Mouse (Mus musculus) CD4-positive, CD25-positive, alpha-beta regulatory T cell, adult 4 months (primary cell): Measurements from ENCODE around the gene Suv39h2. TPM values are rescaled to one million over a fixed set of nuclear protein-coding genes. Genes with fewer than 3 reads are reported as not detected.

ENCODE experiments used
- ATAC-seq: one replicate; pipeline ENCODE4 v1.8.0; 2017
- polyA plus RNA-seq, 2 experiments: library from polyadenylated mRNA; unstranded; fragments of 100-300 nt; shearing (Covaris generic); gene quantifications; one replicate each; pipeline ENCODE4 v1.2.1; 2017

Suv39h2 gene
- polyA plus RNA-seq, 2 experiments from 2014 or later = 0.90 to 1.1 TPM

GRCm38 (mm10) chr2:3422548-3422947 lies 52.3 kb downstream of the Suv39h2 start, which contains the start of gene Meig1:
TSS of gene Meig1 (minus strand) at chr2:3422648.
- no peak for ATAC-seq

- no peak for ATAC-seq
These were observed 54.7 kb downstream of the Suv39h2 start for GRCm38 (mm10) chr2:3420157-3420556.

GRCm38 (mm10) chr2:3418883-3419431 lies 55.9 kb downstream of the Suv39h2 start:
- peak; percentile 82 for ATAC-seq

- ATAC-seq = no peak
These were observed 59.2 kb downstream of the Suv39h2 start for GRCm38 (mm10) chr2:3415676-3416075.

- ATAC-seq = no peak
These were observed 60.6 kb downstream of the Suv39h2 start for GRCm38 (mm10) chr2:3414241-3414640.

GRCm38 (mm10) chr2:3407756-3408155 lies 67.1 kb downstream of the Suv39h2 start:
- ATAC-seq = no peak

GRCm38 (mm10) chr2:3405981-3406380 lies 68.8 kb downstream of the Suv39h2 start:
- ATAC-seq = no peak

Other genes starting within 250 kb of the Suv39h2 start
- 10 to 100 TPM; 57.0 to 61.4 TPM for gene Nmt2, start 190.8 kb downstream of the Suv39h2 start, polyA plus RNA-seq
- gene Rpp38, start 142.4 kb downstream of the Suv39h2 start, polyA plus RNA-seq = 10 to 100 TPM; 20.8 to 21.6 TPM
- gene Acbd7, start 138.9 kb downstream of the Suv39h2 start, polyA plus RNA-seq = under 1 TPM in 1 of 2 experiments, not detected in 1; 0.65 TPM
- not detected for gene Olah, start 77.8 kb downstream of the Suv39h2 start, polyA plus RNA-seq
- gene Meig1, start 52.4 kb downstream of the Suv39h2 start, polyA plus RNA-seq = not detected
- 10 to 100 TPM; 16.8 to 19.8 TPM for gene Dclre1c, start 50.9 kb downstream of the Suv39h2 start, polyA plus RNA-seq
- gene Gm45902, start 37.8 kb upstream of the Suv39h2 start, polyA plus RNA-seq = 1 to 10 TPM; 2.3 to 3.4 TPM
- gene Hspa14, start 37.8 kb upstream of the Suv39h2 start, polyA plus RNA-seq = 100 to 1,000 TPM; 108 to 136 TPM
- gene Cdnf, start 38.0 kb upstream of the Suv39h2 start, polyA plus RNA-seq = 1 to 10 TPM in 1 of 2 experiments, under 1 TPM in 1; 0.24 to 1.2 TPM
- 100 to 1,000 TPM; 204 to 239 TPM for gene Fam107b, start 95.5 kb upstream of the Suv39h2 start, polyA plus RNA-seq